ENCODE assay signal across 9 mouse cellular contexts in genomic region chr13:45389448-45390311, GRCm38 (mm10). TPM values are rescaled to one million over a fixed set of nuclear protein-coding genes. Genes with fewer than 3 reads are reported as not detected.
DNase-seq lines count a peak whose midpoint lies in the region; ATAC-seq and TF ChIP-seq lines count a peak whose summit lies in the region.
"Had no signal": no experiment of that assay in that cellular context is flagged by ENCODE, and none has a peak within 500 bp of the region (broad histone marks: within the 10 kb centered on the region; RNA-seq: fewer than 3 reads in every experiment).

Gene Mylip, plus strand, starts transcription at chr13:45389742.

- WGBS in embryonic facial prominence, embryonic 13.5 days: under 1% methylated on average over 69 of the region's 81 CpGs
- WGBS in kidney, adult 2 months: under 1% methylated on average over 80 of the region's 81 CpGs
- WGBS in limb, embryonic 11.5 days: under 1% methylated on average over 62 of the region's 81 CpGs
- under 1% methylated on average over 72 of the region's 81 CpGs for WGBS in midbrain, embryonic 13.5 days
- WGBS in small intestine, adult 2 months: under 1% methylated on average over 78 of the region's 81 CpGs

- H3K27me3 ChIP-seq in embryonic facial prominence, embryonic 13.5 days: no peaks in the 10 kb centered on the region
- H3K27me3 ChIP-seq in kidney, adult 2 months (replicated peaks; ENCODE audit: control insufficient read depth, insufficient read depth, low read length): no peaks in the 10 kb centered on the region
- H3K27me3 ChIP-seq in limb, embryonic 11.5 days (ENCODE audit: control insufficient read depth, insufficient read depth, low read length): no peaks in the 10 kb centered on the region
- H3K27me3 ChIP-seq in midbrain, embryonic 13.5 days: peaks cover 19% of the 10 kb centered on the region; the same call in 1 of the 2 replicates
- peaks cover 5% of the 10 kb centered on the region; the same call in 1 of the 2 replicates for H3K27me3 ChIP-seq in small intestine, adult 2 months (ENCODE audit: control insufficient read depth, insufficient read depth, low read length)

- peak within 1 kb of the TSS; percentile 96 for H3K9ac ChIP-seq in embryonic facial prominence, embryonic 13.5 days
- peak within 1 kb of the TSS; percentile 70 for H3K9ac ChIP-seq in limb, embryonic 11.5 days (ENCODE audit: low read length)
- peak within 1 kb of the TSS; percentile 83 for H3K9ac ChIP-seq in midbrain, embryonic 13.5 days (replicated peaks)

- H3K4me2 ChIP-seq in embryonic facial prominence, embryonic 13.5 days: peak within 1 kb of the TSS; percentile 69
- H3K4me2 ChIP-seq in limb, embryonic 11.5 days (ENCODE audit: low read depth, severe bottlenecking): peak within 1 kb of the TSS; percentile 87
- peak within 1 kb of the TSS; percentile 98 for H3K4me2 ChIP-seq in midbrain, embryonic 13.5 days (replicated peaks)

- peak; percentile 98 for TF ChIP-seq POLR2A in kidney, adult 2 months (IDR thresholded peaks at IDR 0.05; ENCODE audit: low read depth, low read length)
- peak; percentile 100 for TF ChIP-seq POLR2A in small intestine, adult 2 months (IDR thresholded peaks at IDR 0.05; ENCODE audit: low read depth, low read length)

- peak; percentile 95 for DNase-seq in 3T3-L1 (ENCODE audit: low read depth, low spot score)
- peak; percentile 94 to 95 for DNase-seq in adrenal gland, postnatal 4 days (ENCODE audit: low spot score in 2 of 2)
- DNase-seq in heart, adult 18-20 months: peak; percentile 98 to 100
- DNase-seq in kidney, adult 2 months: peak; percentile 99
- peak; percentile 99 for DNase-seq in limb, embryonic 11.5 days (ENCODE audit: low spot score)

- no peaks in the 10 kb centered on the region for H3K9me3 ChIP-seq in embryonic facial prominence, embryonic 13.5 days
- no peaks in the 10 kb centered on the region for H3K9me3 ChIP-seq in limb, embryonic 11.5 days (ENCODE audit: control insufficient read depth, low read length)
- H3K9me3 ChIP-seq in midbrain, embryonic 13.5 days: no peaks in the 10 kb centered on the region

- peaks cover 32% of the 10 kb centered on the region for H3K4me1 ChIP-seq in embryonic facial prominence, embryonic 13.5 days
- peaks cover 19% of the 10 kb centered on the region for H3K4me1 ChIP-seq in kidney, adult 2 months (ENCODE audit: control insufficient read depth, insufficient read depth, low read length)
- peaks cover 26% of the 10 kb centered on the region for H3K4me1 ChIP-seq in limb, embryonic 11.5 days (ENCODE audit: control insufficient read depth, insufficient read depth, low read length)
- H3K4me1 ChIP-seq in midbrain, embryonic 13.5 days (replicated peaks): peaks cover 19% of the 10 kb centered on the region
- H3K4me1 ChIP-seq in small intestine, adult 2 months (ENCODE audit: control insufficient read depth, insufficient read depth, insufficient read length, low read length): peaks cover 5% of the 10 kb centered on the region; the same call in 1 of the 2 replicates

- peak within 1 kb of the TSS; percentile 96 for H3K4me3 ChIP-seq in embryonic facial prominence, embryonic 13.5 days
- H3K4me3 ChIP-seq in kidney, adult 2 months (ENCODE audit: insufficient read depth, low read depth, low read length): peak within 1 kb of the TSS; percentile 91
- peak within 1 kb of the TSS; percentile 90 for H3K4me3 ChIP-seq in limb, embryonic 11.5 days (ENCODE audit: low read depth, low read length)
- H3K4me3 ChIP-seq in midbrain, embryonic 13.5 days (replicated peaks): peak within 1 kb of the TSS; percentile 71
- peak within 1 kb of the TSS; percentile 72 for H3K4me3 ChIP-seq in small intestine, adult 2 months (ENCODE audit: low read depth, low read length)

- no peak for TF ChIP-seq CTCF in kidney, adult 2 months (conservative IDR thresholded peaks at IDR 0.05; ENCODE audit: insufficient read depth, insufficient read length, low read depth, low read length)
- TF ChIP-seq CTCF in small intestine, adult 2 months (IDR thresholded peaks at IDR 0.05; ENCODE audit: extremely low read depth, insufficient read length, insufficient replicate concordance, low read depth, low read length): no peak

- ATAC-seq in embryonic facial prominence, embryonic 13.5 days (ENCODE audit: insufficient number of reproducible peaks, insufficient read depth, low FRiP score, low TSS enrichment, low read depth): peak; percentile 90
- ATAC-seq in limb, embryonic 11.5 days (ENCODE audit: insufficient number of reproducible peaks, low FRiP score, low TSS enrichment, low read depth): peak; percentile 95
- ATAC-seq in midbrain, embryonic 13.5 days: peak; percentile 98

- H3K36me3 ChIP-seq in embryonic facial prominence, embryonic 13.5 days: no peaks in the 10 kb centered on the region
- peaks cover 3% of the 10 kb centered on the region; the same call in 1 of the 2 replicates for H3K36me3 ChIP-seq in kidney, adult 2 months (ENCODE audit: control insufficient read depth, insufficient read depth, low read length)
- H3K36me3 ChIP-seq in limb, embryonic 11.5 days (ENCODE audit: control insufficient read depth, insufficient read depth, low read length): no peaks in the 10 kb centered on the region
- H3K36me3 ChIP-seq in midbrain, embryonic 13.5 days: no peaks in the 10 kb centered on the region
- H3K36me3 ChIP-seq in small intestine, adult 2 months (ENCODE audit: control insufficient read depth, insufficient read depth, low read length): no peaks in the 10 kb centered on the region
- H3K36me3 ChIP-seq: G1E had no signal

- peak within 1 kb of the TSS; percentile 96 for H3K27ac ChIP-seq in embryonic facial prominence, embryonic 13.5 days
- H3K27ac ChIP-seq in kidney, adult 2 months (ENCODE audit: insufficient read depth, low read depth, low read length): peak within 1 kb of the TSS; percentile 99
- H3K27ac ChIP-seq in limb, embryonic 11.5 days (replicated peaks; ENCODE audit: low read depth, low read length): peak within 1 kb of the TSS; percentile 64; the same call in 1 of the 2 replicates
- peak within 1 kb of the TSS; percentile 35 for H3K27ac ChIP-seq in midbrain, embryonic 13.5 days
- H3K27ac ChIP-seq in small intestine, adult 2 months (ENCODE audit: insufficient read depth, low read depth, low read length): peak within 1 kb of the TSS; percentile 45

RNA-seq across cellular contexts. Expression of gene Mylip, which starts in this region (rescaled TPM):
- total RNA-seq in adrenal gland, postnatal 4 days (2021): 10 to 100 TPM; 14.8 to 15.5 TPM
- polyA plus RNA-seq in embryonic facial prominence, embryonic 13.5 days (2015; fragmentation: Nextera tagmentation; extraction: Ambion mirVana): 47.1 and 58.1 TPM in 2 replicates
- 10 to 100 TPM; 21.1 to 27.0 TPM for total RNA-seq in heart, adult 18-20 months (2021)
- polyA plus RNA-seq in kidney, adult 2 months (2012; rRNA removed): 29.4 and 33.5 TPM in 2 replicates
- 10.8 and 11.4 TPM in 2 replicates for polyA plus RNA-seq in limb, embryonic 11.5 days (2014; fragmentation: Nextera tagmentation; extraction: Ambion mirVana)
- polyA plus RNA-seq in midbrain, embryonic 13.5 days (2015; fragmentation: Nextera tagmentation; extraction: Ambion mirVana): 3.7 TPM in 2 replicates
- 5.0 and 17.9 TPM in 2 replicates for polyA plus RNA-seq in small intestine, adult 2 months (2012; rRNA removed)

Comparison
In these comparisons a context has a peak if more than half of its experiments do, and no peak if none do; other contexts are left out.
1. Peak in every context shown above with its lines: DNase-seq, ATAC-seq, H3K4me3 ChIP-seq and H3K27ac ChIP-seq.
2. H3K27ac ChIP-seq: peak in every context shown above with its lines; median percentile 99 in kidney, adult 2 months; 96 in embryonic facial prominence, embryonic 13.5 days; 64 in limb, embryonic 11.5 days; 45 in small intestine, adult 2 months; 35 in midbrain, embryonic 13.5 days.